Mouse (Mus musculus) spleen, adult 12 weeks (tissue): Measurements from ENCODE around the gene Vps72.
A peak's percentile ranks its signal among the peaks of the same experiment; 100 is the strongest.
"Not testable (repeated sequence)": the region's sequence is repeated elsewhere in the genome, so short reads cannot be mapped to it uniquely, and the experiment has no call there.

Experiments
- DNase-seq: peaks from one replicate; pipeline ENCODE4 v3.0.0; 2022; ENCODE audit warnings: low spot score

The Vps72 gene

GRCm38 (mm10) chr3:95133680-95134101 is 22.9 kb downstream of the Vps72 start, which contains the start of the genes Scnm1 and Lysmd1:
Gene Scnm1 (minus strand): TSS chr3:95134011.
Gene Lysmd1 (plus strand): TSS chr3:95134088.
- DNase-seq: peak; percentile 85

DNA sequence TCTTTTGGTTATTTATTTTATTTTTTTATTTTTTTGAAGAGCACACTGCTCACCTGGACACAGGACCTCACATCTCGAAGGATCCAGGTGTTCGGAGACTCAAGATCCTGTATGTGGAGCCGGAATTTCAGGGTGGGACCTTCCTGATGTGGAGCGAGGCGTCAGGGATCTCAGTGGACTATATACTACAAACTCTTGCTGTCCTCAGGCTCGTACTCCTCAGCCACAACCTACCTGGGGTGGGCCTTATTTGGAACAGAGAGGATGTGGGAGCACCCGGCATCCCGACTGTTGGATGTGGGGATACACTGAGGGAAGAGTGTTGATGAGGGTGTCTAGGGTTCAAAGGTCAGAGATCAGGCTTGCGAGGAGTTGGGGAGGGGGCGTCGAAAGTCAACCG is 23.3 kb downstream of the Vps72 start:
- DNase-seq: not testable (repeated sequence)

DNA sequence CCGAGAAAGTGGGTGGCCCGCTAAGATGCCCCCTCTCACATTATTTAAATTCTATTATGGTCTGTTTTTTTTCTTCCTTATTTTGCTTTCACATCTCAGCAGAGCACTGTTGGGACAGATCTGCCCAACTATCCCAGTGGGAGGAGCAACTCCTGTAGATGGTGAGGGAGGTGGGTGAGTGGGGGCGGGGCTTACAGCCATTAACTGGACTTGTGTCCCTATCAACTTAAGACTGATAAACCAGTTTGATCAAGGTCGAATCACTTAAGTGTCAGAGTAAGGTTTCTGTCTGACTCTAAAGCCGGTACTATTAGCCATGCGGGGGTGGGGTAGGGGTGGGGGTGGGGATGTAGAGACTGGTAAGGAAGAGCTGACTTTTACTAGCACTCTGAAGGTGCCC is 24.2 kb downstream of the Vps72 start:
- peak; percentile 30 for DNase-seq

DNA sequence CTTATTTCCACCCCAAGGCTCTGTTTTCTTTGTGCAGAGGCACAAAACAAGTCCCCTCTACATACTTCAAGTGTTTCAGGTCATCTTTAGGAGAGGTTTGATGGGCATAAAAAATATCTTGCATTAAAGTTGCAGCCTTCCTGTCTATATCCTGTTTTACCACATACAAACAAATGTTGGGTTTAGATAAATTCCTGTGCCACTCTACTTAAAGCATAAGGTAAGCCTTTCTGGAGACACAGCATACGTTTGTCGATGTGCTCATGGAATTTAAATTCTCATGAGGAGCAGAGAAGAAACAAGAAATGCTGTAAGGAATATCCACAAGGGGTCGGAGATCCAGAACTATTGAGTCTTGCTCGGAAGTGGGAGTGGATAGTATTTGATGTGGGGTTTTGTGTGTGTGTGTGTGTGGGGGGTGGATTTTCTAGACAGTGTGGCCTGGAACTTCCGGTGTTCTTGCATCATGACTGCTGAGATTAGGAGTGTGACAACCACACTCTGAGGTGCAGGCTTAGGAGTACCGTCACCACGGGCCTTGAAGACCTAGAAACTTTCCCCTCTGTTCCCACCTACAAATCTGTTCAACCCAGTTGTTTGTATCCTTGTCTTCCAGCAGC is 24.7 kb downstream of the Vps72 start:
- DNase-seq: no peak

GRCm38 (mm10) chr3:95136336-95136735 is 25.5 kb downstream of the Vps72 start:
- no peak for DNase-seq

- no peak for DNase-seq
Observed at GRCm38 (mm10) chr3:95139586-95140288, 28.9 kb downstream of the Vps72 start.

- DNase-seq: no peak
Observed at GRCm38 (mm10) chr3:95140289-95140595, 29.4 kb downstream of the Vps72 start.

- DNase-seq: no peak
Observed at GRCm38 (mm10) chr3:95140795-95141194, 30.0 kb downstream of the Vps72 start.

- peak; percentile 26 for DNase-seq
Observed at GRCm38 (mm10) chr3:95141474-95141873, 30.7 kb downstream of the Vps72 start.

- peak; percentile 39 for DNase-seq
Observed at GRCm38 (mm10) chr3:95141952-95142616, 31.3 kb downstream of the Vps72 start, which contains the start of gene Tnfaip8l2. Gene Tnfaip8l2 (minus strand): TSS chr3:95142360.

GRCm38 (mm10) chr3:95142617-95143011 is 31.8 kb downstream of the Vps72 start:
- peak; percentile 80 for DNase-seq

DNA sequence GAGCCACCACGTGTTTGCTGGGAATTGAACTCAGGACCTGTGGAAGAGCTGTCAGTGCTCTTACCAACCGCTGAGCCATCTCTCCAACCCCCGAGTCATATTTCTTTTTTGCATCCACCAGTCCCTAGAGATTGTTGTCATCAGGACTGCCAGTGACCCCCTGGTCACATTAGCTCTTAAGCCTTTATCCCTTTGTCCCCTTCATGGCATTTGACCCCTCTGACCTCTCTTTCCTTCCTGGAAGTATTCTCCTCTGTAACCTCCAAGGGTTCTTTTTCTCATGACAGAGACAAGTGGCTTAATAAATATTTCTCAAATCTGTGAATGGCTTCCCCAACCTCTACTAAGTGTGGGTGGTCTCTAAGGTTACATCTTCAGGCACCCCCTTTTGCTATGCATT is 37.1 kb downstream of the Vps72 start:
- DNase-seq: no peak

- DNase-seq: peak; percentile 53
Observed at GRCm38 (mm10) chr3:95153874-95154273, 43.1 kb downstream of the Vps72 start.

DNA sequence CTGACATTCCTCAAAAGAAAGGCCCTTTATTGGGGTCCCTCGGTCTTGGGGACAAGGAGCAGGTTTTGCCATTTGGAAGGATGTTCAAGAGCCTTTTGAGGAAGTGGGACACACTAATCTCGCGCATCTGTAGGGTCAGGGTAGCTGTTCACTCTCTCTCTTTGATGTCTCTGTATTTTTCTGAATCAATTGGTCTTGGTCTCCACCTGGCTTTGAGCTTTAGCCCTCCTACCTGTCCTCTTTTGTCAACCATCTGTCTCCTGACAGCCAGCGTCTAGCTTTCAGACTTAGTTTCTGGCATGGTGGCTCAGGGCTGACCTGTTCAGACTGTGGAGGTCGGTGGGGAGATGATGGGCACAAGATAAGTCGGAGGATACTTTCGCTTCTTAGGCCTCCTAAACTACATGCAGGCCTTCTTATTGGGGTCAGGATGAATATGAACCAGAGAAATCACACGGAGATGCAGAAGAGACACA is 48.7 kb downstream of the Vps72 start:
- DNase-seq: no peak

DNA sequence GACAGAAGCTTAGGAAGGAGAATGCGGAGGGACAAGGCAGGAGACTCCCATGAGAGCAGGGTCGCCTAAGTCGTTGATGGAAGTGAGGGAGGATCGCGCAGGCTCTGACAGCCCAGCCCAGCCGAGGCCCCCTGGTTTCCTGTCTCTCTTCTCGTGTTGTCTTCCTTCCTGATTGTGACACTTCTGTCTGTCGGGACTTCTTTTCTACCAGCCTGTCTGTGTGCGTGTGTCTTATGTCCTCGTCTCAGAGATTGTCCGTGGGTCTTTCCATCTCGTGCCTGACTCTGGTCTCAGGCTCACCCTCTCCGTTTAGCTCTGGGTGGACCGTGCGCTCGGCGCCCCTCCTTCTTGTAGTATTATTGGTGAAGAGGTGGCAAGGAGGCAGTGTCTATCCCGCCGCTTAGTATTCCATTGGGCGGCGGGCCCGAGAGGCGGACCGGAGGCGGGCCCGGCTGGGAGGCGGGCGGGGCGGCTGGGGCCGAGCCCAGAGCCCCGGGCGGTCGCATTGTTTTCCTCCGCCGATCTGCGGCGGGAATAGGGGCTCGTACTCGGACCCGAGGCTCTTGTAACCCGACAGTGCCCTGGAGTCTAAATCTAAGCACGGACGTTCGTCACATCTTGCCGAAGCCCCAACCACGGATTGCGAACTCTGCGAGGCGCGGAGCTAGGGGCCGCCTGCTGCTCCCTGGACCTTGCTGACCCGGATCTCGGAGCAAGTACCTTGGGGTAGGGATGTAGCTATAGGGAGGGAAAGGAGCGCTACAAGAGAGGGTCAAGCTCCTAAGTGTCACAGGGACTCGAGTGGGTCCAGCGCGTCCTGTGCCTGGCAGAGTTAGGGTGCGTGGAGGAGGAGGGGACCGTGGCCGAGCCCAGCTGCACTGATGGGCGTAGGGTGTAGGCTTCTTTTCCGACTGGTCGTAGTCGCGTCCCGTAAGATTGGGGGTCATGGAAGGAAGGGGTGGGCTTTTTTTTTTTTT is 49.5 kb downstream of the Vps72 start, which contains the start of gene Sema6c:
Sema6c (plus strand) TSS at position 471 of the 977 bp plus-strand sequence.
- DNase-seq: peak; percentile 76

- no peak for DNase-seq
Observed at GRCm38 (mm10) chr3:95161041-95161551, 50.3 kb downstream of the Vps72 start.

- no peak for DNase-seq
Observed at GRCm38 (mm10) chr3:95161618-95162344, 51.0 kb downstream of the Vps72 start.

- DNase-seq: no peak
Observed at GRCm38 (mm10) chr3:95162345-95162628, 51.5 kb downstream of the Vps72 start.

DNA sequence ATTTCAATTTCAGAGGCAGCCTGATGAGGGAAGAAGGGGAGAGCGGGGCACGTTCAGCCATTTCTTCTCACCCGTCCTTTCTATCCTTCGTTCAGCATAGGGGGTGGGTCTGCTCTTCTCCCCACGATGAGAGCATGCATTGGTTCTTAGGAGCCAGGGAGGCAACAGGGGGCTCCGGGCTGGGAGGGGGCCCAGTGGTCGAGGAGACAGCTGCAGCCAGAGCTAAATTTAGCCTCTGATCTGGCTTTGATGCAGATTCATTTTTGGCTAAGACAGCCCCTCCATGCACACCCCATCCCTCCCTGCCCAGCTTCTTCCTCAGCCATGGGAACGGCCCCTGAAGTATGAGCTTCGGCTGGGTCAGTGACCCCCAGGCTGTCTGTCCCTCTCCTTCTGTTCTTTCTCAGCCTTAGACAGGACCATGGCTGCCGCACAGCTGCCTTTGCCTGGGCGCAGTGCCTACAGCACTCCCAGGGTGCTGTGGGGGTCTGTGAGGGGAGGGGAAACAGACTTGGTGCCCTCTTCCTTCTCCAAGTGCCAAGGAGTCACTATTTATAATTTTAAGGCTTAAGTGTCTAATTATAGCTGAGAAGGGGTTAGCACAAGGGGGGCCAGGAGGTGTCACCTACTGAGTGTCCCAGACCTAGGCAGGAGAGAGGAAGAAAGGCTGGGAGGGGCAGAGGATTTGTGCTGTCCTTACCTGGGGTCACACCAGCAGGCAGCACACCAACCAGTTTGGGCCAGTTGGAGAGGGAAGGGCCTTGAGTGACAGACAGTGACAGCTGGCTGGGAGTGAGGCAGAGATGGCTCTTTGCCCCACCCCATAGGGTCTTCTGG is 52.8 kb downstream of the Vps72 start:
- no peak for DNase-seq

- DNase-seq: no peak
Observed at GRCm38 (mm10) chr3:95164256-95164550, 53.4 kb downstream of the Vps72 start.
